Mouse (Mus musculus): Measurements from ENCODE around the gene Pah.

The Pah gene

GRCm38 (mm10) chr10:87508581-87508980 is 13.0 kb upstream of the Pah start:
- no peak for DNase-seq

- DNase-seq = no peak
Measured at GRCm38 (mm10) chr10:87513052-87513451, 8.5 kb upstream of the Pah start.

GRCm38 (mm10) chr10:87518585-87518984 is 3.0 kb upstream of the Pah start:
- no peak for DNase-seq

GRCm38 (mm10) chr10:87520401-87521116 is 1.0 kb upstream of the Pah start:
- DNase-seq = no peak

GRCm38 (mm10) chr10:87534172-87534571 is 12.6 kb downstream of the Pah start:
- no peak for DNase-seq

GRCm38 (mm10) chr10:87545759-87546158 is 24.2 kb downstream of the Pah start:
- DNase-seq = no peak

GRCm38 (mm10) chr10:87546299-87547234 is 25.0 kb downstream of the Pah start:
- no peak for DNase-seq

GRCm38 (mm10) chr10:87552726-87553125 is 31.1 kb downstream of the Pah start:
- DNase-seq = peak; percentile 11 to 19

- no peak for DNase-seq
Measured at GRCm38 (mm10) chr10:87556441-87556840, 34.8 kb downstream of the Pah start.

GRCm38 (mm10) chr10:87563818-87564217 is 42.2 kb downstream of the Pah start:
- no peak for DNase-seq

GRCm38 (mm10) chr10:87565712-87566111 is 44.1 kb downstream of the Pah start:
- DNase-seq = no peak

GRCm38 (mm10) chr10:87572500-87572899 is 50.9 kb downstream of the Pah start:
- DNase-seq = no peak

- DNase-seq = no peak
Measured at GRCm38 (mm10) chr10:87586696-87587095, 65.1 kb downstream of the Pah start.

GRCm38 (mm10) chr10:87593916-87594315 is 72.3 kb downstream of the Pah start:
- no peak for DNase-seq

- DNase-seq = peak; percentile 9 to 11
Measured at GRCm38 (mm10) chr10:87596361-87597074, 74.9 kb downstream of the Pah start.

- DNase-seq = no peak
Measured at GRCm38 (mm10) chr10:87597075-87597677, 75.6 kb downstream of the Pah start.

- DNase-seq = no peak
Measured at GRCm38 (mm10) chr10:87602151-87602550, 80.6 kb downstream of the Pah start.

GRCm38 (mm10) chr10:87625196-87625595 is 103.6 kb downstream of the Pah start:
- no peak for DNase-seq

Measured in lung, adult 18-20 months (tissue).